Mouse (Mus musculus) bone marrow, adult 2 months (tissue): ENCODE measurements at regions not wholly inside any gene's neighbourhood (a gene's known extent, or its start where the extent isn't known, plus 50 kb on each side); places are given as distances from the start of the nearest gene placed in this dataset.

Source experiments
- CTCF ChIP-seq: fragments of 200-500 bp; IDR thresholded peaks from 2 replicates; pipeline ENCODE4 v1.5.1; 2011; ENCODE audit warnings: low read length, control low read depth; ENCODE audit not compliant: control insufficient read depth, insufficient read depth
- POLR2A ChIP-seq: fragments of 200-500 bp; IDR thresholded peaks from 2 replicates; pipeline ENCODE4 v1.6.1; 2011; ENCODE audit warnings: low read depth, mild to moderate bottlenecking, control low read depth, low read length, borderline replicate concordance; ENCODE audit not compliant: control insufficient read depth

GRCm38 (mm10) chr5:142314466-142314865 lies 86.8 kb upstream of the Foxk1 start:
- TF ChIP-seq CTCF (no peak), POLR2A (no peak)
